Mouse (Mus musculus) heart, adult 2 months (tissue): ENCODE measurements around the gene Loxl3.

ENCODE experiments used
- CTCF ChIP-seq: fragments of 200-600 bp; IDR thresholded peaks from 2 replicates; pipeline ENCODE4 v1.8.1; 2022; ENCODE audit warnings: antibody characterized with exemption, mild to moderate bottlenecking, moderate library complexity
- POLR2A ChIP-seq: fragments of 200-500 bp; IDR thresholded peaks from 2 replicates; pipeline ENCODE4 v1.6.1; 2011; ENCODE audit warnings: mild to moderate bottlenecking, low read depth, low read length, control low read depth; ENCODE audit not compliant: insufficient read depth

GRCm38 (mm10) chr6:83010010-83010409, 24.0 kb upstream of the Loxl3 start:
- TF ChIP-seq POLR2A: no peak
- no peak for TF ChIP-seq CTCF
